Mouse (Mus musculus): ENCODE results near the gene Mboat1. TPM values are rescaled to one million over a fixed set of nuclear protein-coding genes. Genes with fewer than 3 reads are reported as not detected.
A peak's percentile ranks its signal among the peaks of the same experiment; 100 is the strongest.

Mboat1 gene
- polyA plus RNA-seq, 1 experiment from 2014 or later: 1.4 TPM

DNA sequence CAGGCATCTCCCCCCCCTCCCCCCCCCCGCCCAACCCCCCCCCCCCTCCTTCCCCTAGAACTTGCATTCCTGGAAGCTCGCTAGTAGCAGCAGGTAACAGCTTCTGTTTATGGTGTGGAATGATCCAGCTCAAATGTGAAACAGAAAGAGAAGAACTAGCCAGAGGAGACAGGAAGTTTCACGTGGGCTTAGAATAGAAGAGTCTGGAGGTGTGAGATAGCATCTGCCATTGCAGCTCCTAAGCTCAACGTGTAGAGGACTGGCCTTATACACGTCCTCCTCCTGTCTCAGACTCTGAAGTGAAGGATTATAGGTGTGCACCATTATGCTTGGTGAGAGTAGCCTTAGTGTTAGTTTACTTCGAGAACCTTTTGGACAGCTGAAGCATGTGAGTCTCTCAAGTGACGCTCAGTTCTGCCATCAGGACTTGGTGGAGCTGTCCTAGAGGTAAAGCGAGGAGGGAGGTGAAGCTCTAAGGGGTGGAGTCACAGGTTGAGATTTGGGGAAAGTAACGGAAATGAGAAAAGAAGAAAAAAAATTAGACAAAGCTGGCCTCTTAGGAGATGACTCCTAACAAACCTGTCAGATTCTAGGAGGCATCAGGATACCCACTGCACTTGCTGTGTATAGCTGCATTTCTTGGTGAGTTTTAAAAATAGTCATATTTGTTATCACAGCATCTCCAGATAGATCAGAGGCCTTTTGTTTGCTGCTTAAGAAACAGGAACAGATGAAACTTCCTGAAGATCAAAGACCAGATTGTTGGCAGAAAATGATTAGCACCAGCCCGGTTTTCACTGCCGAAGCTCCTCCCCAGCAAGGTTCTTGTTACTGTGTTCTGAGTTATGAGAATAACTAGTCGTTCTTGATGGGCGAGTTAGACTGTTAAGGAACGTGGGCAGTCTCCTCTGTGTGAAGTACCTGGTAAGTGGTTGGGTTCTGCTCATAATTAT, 30.1 kb downstream of the Mboat1 start:
- 43% methylated on average over 12 of the region's 14 CpGs for WGBS (ENCODE audit: missing documents)

DNA sequence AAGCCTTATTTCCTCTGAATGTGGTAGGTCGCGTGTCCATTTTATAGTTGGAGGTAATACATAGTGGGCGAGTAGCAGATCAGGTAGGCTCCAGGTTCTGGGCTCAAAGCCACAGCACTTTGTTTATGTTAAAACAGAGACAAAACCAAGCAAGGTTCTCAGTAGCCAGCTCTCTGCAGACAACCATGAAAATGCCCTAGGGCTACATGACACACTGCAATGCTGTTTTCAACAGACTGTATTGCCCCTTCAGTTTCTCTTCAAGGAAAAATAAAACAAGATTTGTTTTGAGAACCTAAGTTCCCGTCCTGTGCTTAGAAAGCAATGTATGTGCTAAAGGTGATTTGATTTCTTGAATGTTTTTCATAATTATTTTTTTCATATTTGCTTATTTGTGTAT, 31.2 kb downstream of the Mboat1 start:
- H3K4me3 ChIP-seq (ENCODE audit: inconsistent target): no peak overlapping the region
- WGBS (ENCODE audit: missing documents): 96% methylated on average over 4 of the region's 4 CpGs
- no peak overlapping the region for H3K27ac ChIP-seq
- H3K79me2 ChIP-seq (ENCODE audit: inconsistent target): no peaks in the 10 kb centered on the region
- H3K36me3 ChIP-seq (ENCODE audit: inconsistent target): no peaks in the 10 kb centered on the region

More for the DNA sequence above, 30.1 kb downstream of the Mboat1 start:
- Histone ChIP-seq H3K4me3 (ENCODE audit: inconsistent target) (no peak overlapping the region), H3K27ac (no peak overlapping the region), H3K36me3 (ENCODE audit: inconsistent target) (no peaks in the 10 kb centered on the region), H3K79me2 (ENCODE audit: inconsistent target) (no peaks in the 10 kb centered on the region)

DNA sequence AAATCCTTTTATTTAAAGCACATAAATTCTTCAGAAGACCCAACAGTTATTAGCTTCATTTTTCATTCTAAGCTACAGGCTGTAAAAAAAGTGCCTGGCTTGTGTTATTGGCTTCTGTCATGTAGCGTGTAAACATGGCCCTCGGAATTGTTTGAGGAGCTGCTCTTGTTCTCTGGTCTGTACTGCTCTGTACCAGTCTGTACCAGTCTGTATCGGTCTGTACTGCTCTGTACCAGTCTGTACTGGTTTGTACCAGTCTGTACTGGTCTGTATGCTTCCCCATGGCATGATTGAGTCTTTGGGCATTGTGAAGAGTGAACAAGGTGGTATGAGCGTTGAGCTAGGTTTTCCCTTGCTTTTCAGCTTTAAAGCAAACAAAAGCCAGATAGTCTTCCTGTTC, 32.5 kb downstream of the Mboat1 start:
- H3K36me3 ChIP-seq (ENCODE audit: inconsistent target): no peaks in the 10 kb centered on the region
- H3K79me2 ChIP-seq (ENCODE audit: inconsistent target): no peaks in the 10 kb centered on the region
- H3K27ac ChIP-seq: no peak overlapping the region
- WGBS (ENCODE audit: missing documents): 93% methylated on average over 4 of the region's 4 CpGs
- no peak overlapping the region for H3K4me3 ChIP-seq (ENCODE audit: inconsistent target)

DNA sequence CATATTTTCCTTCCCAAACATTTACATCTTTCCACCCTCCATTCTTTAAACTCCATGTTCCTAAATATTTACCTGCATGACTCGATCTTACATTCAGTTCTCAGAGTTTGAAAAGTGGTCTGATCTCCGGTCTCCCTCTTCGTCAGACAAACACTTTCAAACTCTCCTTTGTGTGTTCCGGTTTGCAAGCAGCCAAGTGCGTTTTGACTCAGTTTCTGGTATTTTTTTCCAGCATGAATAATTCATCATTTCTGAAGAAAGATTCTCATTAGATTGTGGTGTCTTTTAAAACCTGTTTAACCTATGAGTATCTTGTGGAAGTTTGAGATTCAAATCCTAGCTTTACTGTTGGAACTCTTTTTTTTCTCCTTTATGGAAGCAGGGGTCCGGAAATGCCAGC, 33.8 kb downstream of the Mboat1 start:
- Histone ChIP-seq H3K36me3 (ENCODE audit: inconsistent target) (no peaks in the 10 kb centered on the region), H3K4me3 (ENCODE audit: inconsistent target) (no peak overlapping the region), H3K79me2 (ENCODE audit: inconsistent target) (no peaks in the 10 kb centered on the region), H3K27ac (no peak overlapping the region)
- WGBS (ENCODE audit: missing documents): 98% methylated on average over 6 of the region's 6 CpGs

DNA sequence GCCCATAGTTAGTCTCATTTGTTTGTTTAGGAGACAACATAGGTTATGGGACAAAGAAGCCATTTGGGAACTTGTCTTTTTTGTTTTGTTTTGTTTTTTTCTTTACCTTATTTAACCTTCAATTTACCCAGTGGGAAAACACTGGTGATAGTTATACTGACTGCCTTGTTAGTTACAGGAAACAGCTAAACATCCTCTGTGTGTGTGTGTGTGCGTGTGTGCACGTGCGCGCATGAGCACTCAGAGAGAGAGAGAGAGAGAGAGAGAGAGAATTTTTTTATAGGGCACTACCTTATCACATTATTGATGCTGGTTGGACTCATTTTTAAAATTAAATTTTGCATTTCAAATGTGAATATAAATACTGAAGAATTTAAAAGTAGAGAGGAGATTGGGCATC, 38.3 kb downstream of the Mboat1 start:
- no CpG with 5 or more reads among the region's 4 CpGs for WGBS (ENCODE audit: missing documents)

DNA sequence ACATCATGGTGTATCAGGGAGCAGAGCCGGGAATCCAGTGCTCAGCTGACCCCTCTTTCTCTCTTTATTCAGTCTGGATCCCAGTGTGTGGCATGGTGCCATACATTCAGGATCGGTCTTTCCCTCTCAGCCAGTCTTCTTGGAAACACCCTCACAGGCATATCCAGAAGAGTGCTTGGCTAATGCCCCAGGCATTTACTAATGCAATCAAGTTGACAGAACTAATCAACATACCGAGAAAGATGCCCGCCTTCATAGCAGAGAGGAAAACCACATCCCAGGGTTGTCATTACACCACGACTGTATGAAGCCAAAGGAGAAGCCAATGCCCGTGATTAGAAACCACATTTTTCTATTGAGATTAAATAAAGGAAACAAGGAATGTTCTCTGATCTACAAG, 41.1 kb downstream of the Mboat1 start:
- WGBS (ENCODE audit: missing documents): 49% methylated on average over 6 of the region's 6 CpGs

More for the DNA sequence above, 38.3 kb downstream of the Mboat1 start:
- Histone ChIP-seq H3K36me3 (ENCODE audit: inconsistent target) (no peaks in the 10 kb centered on the region), H3K27ac (no peak overlapping the region), H3K79me2 (ENCODE audit: inconsistent target) (no peaks in the 10 kb centered on the region), H3K4me3 (ENCODE audit: inconsistent target) (no peak overlapping the region)

DNA sequence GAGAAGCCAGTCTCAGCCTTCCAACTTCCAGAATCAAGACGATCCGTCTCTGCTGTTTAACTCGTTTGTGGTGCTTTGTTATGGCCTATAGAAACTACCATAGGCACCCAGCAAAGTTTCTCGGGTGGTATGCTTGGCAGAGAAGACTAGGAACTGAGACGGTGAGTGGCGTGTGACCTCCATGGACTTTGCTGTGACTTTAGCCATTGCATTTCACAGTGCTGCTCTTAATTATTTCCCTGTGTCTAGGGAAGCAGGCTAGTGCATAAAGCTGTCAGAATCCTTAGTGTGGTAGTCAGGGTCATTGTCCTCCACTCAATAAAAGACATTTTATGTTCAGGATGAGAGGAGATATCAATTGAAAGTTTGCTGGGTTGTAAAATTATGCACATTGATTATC, 49.3 kb downstream of the Mboat1 start:
- H3K27ac ChIP-seq: no peak overlapping the region
- no peak overlapping the region for H3K4me3 ChIP-seq (ENCODE audit: inconsistent target)
- H3K79me2 ChIP-seq (ENCODE audit: inconsistent target): no peaks in the 10 kb centered on the region
- H3K36me3 ChIP-seq (ENCODE audit: inconsistent target): no peaks in the 10 kb centered on the region
- WGBS (ENCODE audit: missing documents): 94% methylated on average over 6 of the region's 6 CpGs

More for the DNA sequence above, 41.1 kb downstream of the Mboat1 start:
- Histone ChIP-seq H3K79me2 (ENCODE audit: inconsistent target) (no peaks in the 10 kb centered on the region), H3K4me3 (ENCODE audit: inconsistent target) (no peak overlapping the region), H3K27ac (no peak overlapping the region), H3K36me3 (ENCODE audit: inconsistent target) (no peaks in the 10 kb centered on the region)

DNA sequence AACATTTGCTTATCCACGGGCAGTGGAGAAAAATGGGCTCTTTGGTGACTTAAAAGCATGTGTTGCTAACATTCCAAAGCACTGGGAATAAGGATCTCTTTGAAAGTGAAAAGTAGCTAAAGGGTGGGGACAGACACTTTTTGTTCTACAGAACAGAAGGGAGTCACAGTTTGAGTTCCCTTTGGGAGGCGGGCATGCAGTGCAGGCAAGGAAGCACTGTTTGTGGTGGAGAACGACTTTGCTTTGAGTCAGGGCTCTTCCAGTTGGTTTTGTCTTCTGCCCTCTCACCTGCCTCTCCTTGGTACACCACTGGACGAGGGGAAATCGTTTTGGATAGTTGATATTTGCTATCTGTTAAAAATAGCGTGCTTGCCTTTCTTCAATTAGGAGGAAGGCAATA, 49.7 kb downstream of the Mboat1 start:
- Histone ChIP-seq H3K4me3 (ENCODE audit: inconsistent target) (no peak overlapping the region), H3K36me3 (ENCODE audit: inconsistent target) (no peaks in the 10 kb centered on the region), H3K27ac (no peak overlapping the region), H3K79me2 (ENCODE audit: inconsistent target) (no peaks in the 10 kb centered on the region)
- 84% methylated on average over 6 of the region's 6 CpGs for WGBS (ENCODE audit: missing documents)

DNA sequence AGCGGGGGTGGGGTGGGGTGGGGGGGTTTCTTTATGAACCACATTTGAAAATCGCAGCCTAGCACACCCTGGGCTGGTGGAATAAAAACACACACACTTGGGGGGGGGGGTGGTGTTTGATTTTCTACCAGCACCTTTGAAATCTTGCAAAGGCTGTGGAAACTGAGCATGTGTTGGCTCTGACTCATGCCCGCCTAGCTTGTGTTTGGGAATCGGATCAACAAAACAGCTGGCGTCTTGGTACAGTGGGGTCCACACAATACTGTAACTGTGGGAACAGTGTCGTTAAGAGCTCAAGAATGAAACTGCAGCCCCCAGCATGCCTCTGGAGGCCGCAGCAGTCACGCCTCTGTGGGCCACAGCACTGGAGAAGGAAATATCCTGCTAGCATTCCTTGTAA, 50.2 kb downstream of the Mboat1 start:
- H3K36me3 ChIP-seq (ENCODE audit: inconsistent target): no peaks in the 10 kb centered on the region
- H3K79me2 ChIP-seq (ENCODE audit: inconsistent target): no peaks in the 10 kb centered on the region
- no peak overlapping the region for H3K4me3 ChIP-seq (ENCODE audit: inconsistent target)
- no peak overlapping the region for H3K27ac ChIP-seq
- 97% methylated on average over 8 of the region's 8 CpGs for WGBS (ENCODE audit: missing documents)

DNA sequence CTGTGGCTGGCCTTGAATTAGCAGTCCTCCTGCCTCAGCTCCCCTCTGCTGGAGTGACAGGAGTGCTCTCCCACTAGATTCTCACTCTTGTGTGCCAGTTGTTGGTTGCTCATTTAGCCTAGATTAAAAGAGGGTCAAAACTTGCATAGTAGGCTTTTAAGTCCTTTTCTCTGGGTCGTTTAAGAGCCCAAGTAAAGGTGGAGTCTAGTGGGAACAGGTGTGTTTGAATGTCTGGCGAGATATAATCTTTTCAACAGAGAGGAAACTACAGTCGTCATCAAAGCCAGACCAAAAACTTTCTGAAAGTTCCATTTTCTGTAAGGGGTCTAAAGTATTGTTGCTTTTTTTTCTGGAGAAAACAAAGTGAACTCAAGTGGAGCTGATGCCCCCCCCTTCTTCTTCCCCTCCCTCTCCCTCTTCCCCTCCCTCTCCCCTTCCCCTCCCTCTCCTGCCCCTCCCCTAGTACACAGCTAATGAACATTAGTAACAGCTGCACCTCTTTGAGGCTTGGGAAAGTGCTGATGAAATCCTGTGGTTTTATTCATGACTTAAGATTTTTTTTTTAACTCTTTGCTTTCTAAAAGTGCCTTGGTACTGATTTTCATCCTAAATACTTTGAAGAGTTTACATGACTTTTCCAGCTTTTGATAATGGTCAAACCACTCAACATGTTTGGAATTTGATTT, 55.9 kb downstream of the Mboat1 start:
- Histone ChIP-seq H3K79me2 (ENCODE audit: inconsistent target) (no peaks in the 10 kb centered on the region), H3K36me3 (ENCODE audit: inconsistent target) (no peaks in the 10 kb centered on the region), H3K27ac (no peak overlapping the region), H3K4me3 (ENCODE audit: inconsistent target) (no peak overlapping the region)
- 8% methylated on average over 3 of the region's 3 CpGs for WGBS (ENCODE audit: missing documents)

DNA sequence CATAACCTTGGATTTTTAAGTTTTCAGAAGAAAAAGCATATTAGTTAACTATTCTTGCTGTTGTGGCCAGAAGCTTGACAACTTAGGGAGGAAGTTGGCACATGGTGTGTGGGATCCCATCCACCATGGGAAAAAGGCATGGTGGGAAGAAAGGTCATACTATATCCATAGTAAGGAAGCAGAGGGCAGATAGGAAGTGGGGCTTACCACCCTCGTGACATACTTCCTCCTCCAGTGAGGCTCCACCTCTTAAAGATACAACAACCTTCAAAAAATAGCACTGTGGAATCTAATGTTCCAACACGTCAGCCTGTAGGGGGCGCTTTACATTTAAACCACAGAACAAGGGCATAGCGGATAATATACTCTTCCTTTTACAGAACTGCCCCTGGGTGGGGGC, 57.1 kb downstream of the Mboat1 start:
- Histone ChIP-seq H3K36me3 (ENCODE audit: inconsistent target) (no peaks in the 10 kb centered on the region), H3K4me3 (ENCODE audit: inconsistent target) (no peak overlapping the region), H3K79me2 (ENCODE audit: inconsistent target) (no peaks in the 10 kb centered on the region), H3K27ac (no peak overlapping the region; the same call in 1 of the 2 replicates)
- 47% methylated on average over 4 of the region's 4 CpGs for WGBS (ENCODE audit: missing documents)

DNA sequence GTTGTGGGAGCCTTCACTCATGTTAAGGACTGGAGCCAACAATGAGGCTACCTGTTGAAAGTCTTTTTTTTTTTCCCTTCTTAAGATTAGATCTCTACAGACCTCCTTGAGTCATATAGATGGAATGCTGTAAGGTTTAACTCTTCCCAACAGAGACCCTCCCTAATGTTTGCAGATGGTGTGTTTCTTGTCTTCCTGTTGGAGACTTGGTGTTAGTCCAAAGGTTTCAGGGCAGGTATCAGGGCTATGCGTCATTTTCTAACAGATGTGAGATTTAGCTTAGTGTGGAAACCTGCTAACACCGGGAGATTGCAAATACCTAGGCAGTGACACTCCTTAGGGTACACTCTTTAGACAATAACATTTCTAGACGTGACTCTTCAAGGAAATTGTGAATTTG, 58.5 kb downstream of the Mboat1 start:
- H3K27ac ChIP-seq: no peak overlapping the region
- no peaks in the 10 kb centered on the region for H3K79me2 ChIP-seq (ENCODE audit: inconsistent target)
- WGBS (ENCODE audit: missing documents): 96% methylated on average over 3 of the region's 3 CpGs
- H3K4me3 ChIP-seq (ENCODE audit: inconsistent target): no peak overlapping the region
- no peaks in the 10 kb centered on the region for H3K36me3 ChIP-seq (ENCODE audit: inconsistent target)

DNA sequence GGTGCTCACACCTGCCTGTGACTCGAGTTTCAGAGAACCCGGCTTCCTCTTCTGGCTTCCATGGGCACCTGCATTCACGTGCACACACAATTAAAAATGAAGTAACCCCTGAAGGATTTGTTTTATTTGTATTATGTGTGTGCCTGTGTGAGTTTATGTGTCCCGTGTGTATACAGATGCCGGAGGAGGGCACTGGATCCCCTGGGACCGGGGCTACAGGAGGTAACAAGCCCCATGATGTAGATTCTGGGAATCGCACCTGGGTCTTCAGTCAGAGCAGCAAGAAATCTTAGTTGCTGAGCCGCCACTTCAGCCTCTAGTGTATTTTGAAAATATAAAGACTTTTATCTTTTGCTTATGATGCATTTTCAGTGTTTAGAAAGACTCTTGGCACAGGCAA, 60.4 kb downstream of the Mboat1 start:
- Histone ChIP-seq H3K36me3 (ENCODE audit: inconsistent target) (no peaks in the 10 kb centered on the region), H3K4me3 (ENCODE audit: inconsistent target) (no peak overlapping the region), H3K27ac (no peak overlapping the region), H3K79me2 (ENCODE audit: inconsistent target) (no peaks in the 10 kb centered on the region)
- WGBS (ENCODE audit: missing documents): 86% methylated on average over 8 of the region's 8 CpGs

DNA sequence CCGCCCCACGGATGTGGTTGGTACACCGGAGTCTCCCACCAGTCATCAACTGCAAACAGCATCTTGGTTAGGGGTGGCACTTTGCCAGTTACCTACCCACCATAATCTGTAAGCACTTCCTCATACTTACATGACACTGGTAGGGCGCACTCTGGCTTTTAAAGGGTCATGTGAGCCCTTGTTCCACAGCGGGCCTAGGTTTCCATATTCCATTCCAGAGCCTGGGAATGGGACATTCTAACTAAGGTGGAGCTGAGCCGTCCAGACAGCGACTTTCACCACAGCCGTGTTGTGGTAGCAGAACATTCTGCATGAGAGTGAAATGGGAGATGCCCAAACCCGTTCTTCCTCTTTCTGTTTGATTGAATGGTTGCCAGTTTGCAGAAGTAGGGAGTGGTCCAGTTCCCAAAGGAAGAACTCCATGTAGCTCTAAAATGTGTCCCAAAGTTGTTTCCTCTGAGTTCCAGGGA, 61.8 kb downstream of the Mboat1 start:
- H3K4me3 ChIP-seq (ENCODE audit: inconsistent target): peak overlapping the region; percentile 24

DNA sequence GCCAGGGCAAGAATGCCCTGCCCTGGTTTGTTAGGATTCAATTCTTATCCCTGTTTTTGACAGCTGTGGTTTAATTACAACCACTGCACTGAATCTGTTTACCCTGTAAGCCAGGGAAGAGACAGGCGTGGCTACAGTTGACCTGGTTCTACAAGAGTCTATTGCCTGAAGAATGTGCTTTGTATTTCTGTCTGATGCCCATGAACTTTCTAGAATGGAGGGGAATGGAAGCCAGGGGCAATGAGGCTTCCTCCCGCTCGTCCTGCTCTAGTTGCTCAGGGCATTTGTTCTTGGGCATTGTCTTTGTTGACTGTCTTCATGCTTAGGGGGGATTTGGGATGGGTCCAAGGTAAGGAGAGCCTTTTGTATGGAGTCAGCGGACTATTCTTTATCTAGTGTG, 63.5 kb downstream of the Mboat1 start:
- Histone ChIP-seq H3K79me2 (ENCODE audit: inconsistent target) (no peaks in the 10 kb centered on the region), H3K36me3 (ENCODE audit: inconsistent target) (no peaks in the 10 kb centered on the region), H3K4me3 (ENCODE audit: inconsistent target) (no peak overlapping the region), H3K27ac (no peak overlapping the region)
- 95% methylated on average over 4 of the region's 4 CpGs for WGBS (ENCODE audit: missing documents)

More for the DNA sequence above, 61.8 kb downstream of the Mboat1 start:
- 0% methylated on average over 9 of the region's 9 CpGs for WGBS (ENCODE audit: missing documents)
- H3K79me2 ChIP-seq (ENCODE audit: inconsistent target): no peaks in the 10 kb centered on the region
- peak overlapping the region; percentile 19; the same call in 1 of the 2 replicates for H3K27ac ChIP-seq
- no peaks in the 10 kb centered on the region for H3K36me3 ChIP-seq (ENCODE audit: inconsistent target)
